Mouse (Mus musculus) layer of hippocampus, adult 18-20 months (tissue): Measurements from ENCODE around the gene Oxsm. TPM values are rescaled to one million over a fixed set of nuclear protein-coding genes. Genes with fewer than 3 reads are reported as not detected.

ENCODE experiments used
- DNase-seq, 2 experiments: peaks; one replicate each; pipeline ENCODE4 v3.0.0; 2022; ENCODE audit warnings: low spot score in 2 of 2
- long read RNA-seq: library from polyadenylated mRNA; stranded (forward); transcript quantifications from one replicate; pipeline ENCODE4 v2.0.0, GENCODE M21; 2021
- total RNA-seq, 2 experiments: library from RNA; stranded (reverse); gene quantifications; 2 replicates each; pipeline ENCODE4 v1.2.3; 2021

Gene Oxsm
- 10 to 100 TPM in 1 of 2 experiments, 1 to 10 TPM in 1; 9.5 to 11.6 TPM for total RNA-seq
- long read RNA-seq, partial matches to known transcripts = 0 of 5 reads
- long read RNA-seq, other reads (novel, unspliced or antisense) = 3 of 5 reads

DNA sequence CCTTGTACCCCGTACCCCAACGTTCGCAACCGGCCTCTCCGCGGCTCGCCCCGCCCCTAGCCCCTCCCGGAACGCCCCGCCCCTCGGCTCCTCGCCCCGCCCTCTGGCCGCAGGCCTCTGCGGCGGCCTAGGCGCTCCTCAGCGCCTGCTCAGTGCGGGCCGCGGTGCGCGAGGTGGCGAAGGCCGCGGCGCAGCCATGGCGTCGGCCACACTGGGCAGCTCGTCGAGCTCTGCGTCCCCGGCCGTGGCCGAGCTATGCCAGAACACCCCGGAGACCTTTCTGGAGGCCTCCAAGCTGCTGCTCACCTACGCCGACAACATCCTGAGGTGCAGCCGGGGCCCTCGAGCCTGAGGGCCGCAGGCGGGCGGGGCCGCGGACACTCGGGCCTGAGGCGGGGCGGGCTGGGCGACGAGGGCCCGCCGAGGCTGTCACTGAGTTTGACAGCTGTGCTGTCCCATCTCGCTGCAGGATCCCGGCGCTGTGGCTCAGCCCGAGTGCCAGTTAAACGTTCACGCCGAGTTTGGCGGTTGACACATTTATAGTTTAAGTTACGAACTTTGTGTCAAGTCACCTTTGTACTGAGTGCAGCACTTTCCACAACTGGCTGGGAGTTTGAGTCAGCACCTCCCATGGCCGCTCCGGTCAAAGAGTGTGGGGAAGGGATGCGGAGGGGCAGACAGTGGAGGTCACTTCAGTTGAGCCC is at the start of gene Oxsm, which contains the start of gene Ngly1:
TSS of gene Oxsm (minus strand) at position 638 of the 704 bp plus-strand sequence.
TSS of gene Ngly1 (plus strand) at position 110 of the 704 bp plus-strand sequence.
- DNase-seq = peak; percentile 75 to 83

DNA sequence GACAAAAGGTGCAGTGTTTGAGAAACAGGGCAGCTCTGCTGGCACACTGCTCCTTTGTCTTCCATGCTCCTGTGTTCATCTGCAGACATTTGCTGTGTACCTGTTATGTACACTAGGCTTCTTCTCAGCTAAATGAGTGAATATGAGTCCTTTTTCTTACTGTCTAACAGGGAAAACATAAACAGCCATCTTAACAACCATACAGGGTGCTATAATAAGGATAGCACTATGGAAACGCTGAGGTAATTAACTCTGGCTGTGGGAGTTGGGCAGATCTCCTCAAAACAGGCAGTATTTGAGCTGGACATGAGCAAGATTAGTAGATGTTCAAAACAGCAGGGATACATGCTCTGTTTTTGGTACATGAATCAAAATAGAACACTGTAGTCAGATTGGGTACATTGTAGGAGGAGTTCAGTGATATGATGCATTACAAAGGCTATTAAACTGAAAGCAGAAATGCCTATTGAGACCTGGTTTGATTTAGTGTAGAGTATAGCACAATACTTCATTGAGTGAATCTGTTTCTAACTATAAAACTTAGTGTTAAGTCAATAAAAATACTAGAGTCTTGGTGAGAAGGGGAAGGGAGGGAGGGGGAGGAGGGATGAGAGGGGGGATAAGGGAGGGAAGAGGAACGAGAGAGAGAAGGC is 47.3 kb upstream of the Oxsm start:
- DNase-seq = peak in 1 of 2 experiments; percentile 13

DNA sequence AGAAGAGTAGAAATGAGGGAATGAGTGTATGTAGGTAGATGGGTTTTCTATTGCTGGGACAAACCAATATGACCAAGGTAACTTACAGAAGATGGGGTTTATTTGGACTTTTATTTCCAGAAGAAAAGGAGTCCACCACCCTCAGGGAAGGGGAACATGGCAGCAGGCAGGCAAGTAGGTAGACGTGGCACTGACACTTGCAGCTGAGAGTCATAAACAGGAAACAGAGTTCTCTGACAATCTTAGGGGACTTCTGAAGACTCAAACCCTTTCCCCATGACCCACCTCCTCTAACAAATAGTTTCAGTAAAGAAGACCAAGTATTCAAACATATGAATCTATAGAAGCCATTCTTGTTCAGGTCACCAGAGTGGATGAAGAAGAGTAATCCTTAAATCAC is 44.3 kb upstream of the Oxsm start:
- no peak for DNase-seq

DNA sequence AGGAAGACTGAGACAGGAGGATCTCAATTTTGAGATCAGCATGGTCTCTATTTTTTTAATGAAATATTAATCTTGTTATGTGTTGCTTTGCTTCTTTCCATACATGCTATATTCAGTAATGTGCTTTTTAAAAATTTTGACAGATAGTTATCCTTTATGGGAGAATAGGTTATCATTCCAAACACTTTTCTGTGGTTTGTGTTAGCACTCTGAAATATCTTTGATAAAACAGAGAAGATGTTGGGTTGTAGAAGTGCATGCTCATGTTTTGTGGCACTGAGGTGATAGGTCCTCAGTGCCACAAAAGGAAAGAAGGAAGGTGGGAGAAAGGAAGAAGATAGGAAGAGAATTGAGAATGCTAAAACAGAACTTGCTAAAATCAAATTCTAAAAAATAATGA is 43.4 kb upstream of the Oxsm start:
- no peak for DNase-seq

DNA sequence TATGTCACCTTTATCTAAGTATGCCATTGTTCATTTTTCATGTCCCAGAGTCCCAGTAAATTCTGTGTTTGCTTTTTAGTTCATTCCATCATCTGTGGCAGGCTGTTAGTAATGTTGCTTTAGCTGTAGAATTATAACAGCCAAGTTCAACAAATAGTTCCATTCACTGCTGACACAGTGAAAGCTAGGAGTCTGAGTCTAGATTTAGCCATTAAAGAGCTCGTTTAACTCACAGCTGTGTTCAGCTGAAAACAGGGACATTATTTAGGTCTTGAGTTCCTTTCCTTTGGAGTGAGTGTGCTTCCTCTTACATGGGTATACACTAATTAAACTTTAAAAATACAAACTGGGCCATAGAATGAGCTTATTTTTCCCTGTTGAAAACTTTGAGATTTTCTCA is 42.8 kb upstream of the Oxsm start:
- DNase-seq = no peak

DNA sequence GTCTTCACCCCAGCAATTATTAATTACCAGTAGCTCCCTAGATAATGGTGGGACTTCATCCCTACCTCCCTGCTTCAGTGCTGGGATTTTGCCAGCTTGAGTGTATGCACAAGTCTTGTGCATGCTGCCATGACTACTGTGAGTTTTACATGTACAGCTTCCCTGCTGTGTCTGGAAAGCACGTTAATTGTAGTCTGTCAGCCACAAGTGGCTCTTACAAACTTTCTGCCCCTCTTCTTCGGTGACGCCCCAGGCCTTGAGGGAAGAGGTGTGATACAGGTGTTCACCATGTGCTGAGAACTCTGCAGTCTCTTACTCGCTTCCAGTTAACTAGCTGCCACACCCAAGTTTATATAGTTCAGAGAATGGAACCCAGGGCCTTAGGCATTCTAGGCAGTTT is 34.4 kb upstream of the Oxsm start:
- no peak for DNase-seq

DNA sequence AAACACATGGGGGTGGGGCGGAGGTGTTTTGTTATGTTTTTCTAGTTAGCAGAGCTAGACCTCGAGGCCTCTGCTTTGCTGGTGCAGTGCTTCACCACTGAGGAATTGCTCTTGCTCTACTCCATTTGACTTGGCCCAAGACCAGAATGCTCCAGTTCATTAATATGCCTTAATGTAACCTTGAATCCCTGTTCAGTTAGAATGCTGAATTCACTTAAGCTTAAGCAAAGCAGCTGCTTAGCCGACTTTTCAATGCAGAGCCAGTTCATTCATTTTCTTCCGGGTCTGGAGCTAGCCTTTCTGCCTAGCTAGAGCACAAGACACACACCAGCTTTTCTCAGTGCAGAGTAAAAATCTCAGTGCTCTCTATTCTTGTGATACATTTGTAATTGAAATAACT is 29.6 kb upstream of the Oxsm start:
- no peak for DNase-seq

DNA sequence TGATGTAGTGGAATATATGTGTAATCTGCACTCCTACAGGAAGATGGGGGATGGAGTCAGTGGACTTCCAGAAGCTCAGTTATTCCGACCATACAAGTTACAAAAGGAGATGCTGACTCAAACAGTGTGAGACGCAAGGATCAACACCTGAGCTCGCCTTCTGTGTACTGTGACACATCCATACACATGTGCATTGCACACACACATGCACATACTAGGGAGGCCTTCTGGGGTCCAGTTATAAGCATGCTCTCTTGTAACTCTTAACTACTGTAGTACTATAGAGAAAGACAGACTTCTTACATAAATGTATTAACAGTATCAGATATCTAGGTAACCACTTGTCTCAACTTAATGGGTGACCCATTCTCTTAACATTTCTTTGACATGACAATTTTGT is 24.1 kb upstream of the Oxsm start:
- no peak for DNase-seq

DNA sequence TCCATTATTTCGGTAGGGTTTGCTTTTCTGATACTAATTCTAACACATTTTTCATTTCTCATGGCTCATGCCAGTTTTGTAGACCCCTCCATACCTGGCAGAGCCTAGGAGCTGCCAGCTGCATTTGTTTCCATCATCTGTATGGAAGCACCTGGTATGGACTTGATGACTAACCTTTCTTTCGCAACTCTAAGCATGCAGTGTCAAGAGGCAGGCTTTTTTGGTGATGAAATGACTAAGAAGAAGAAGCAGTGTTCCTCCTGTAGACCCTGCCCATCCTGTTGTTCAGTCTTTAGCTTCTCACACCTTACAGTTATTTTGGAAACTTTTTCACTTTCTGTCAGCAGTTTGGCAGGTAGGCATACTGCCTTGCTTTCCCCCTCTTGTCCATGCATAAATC is 20.2 kb upstream of the Oxsm start:
- no peak for DNase-seq

DNA sequence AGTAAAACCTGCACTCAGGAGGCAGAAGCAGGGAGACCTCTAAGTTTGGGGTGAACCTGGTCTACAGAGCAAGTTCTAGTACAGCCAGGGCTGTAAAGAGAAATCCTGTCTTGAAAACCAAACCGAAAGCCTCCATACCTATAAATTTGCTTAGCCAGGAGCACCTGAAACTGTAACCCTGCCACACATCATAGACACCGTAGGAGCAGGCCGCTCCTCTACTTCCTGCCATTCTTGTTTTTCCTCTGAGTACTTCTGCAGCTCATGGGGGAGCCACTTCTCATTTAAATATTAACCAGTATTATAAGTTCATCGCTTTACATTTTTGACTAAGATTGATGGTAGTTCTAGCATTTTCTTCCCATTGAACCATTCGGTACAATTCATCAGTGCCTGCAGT is 17.4 kb upstream of the Oxsm start:
- no peak for DNase-seq

DNA sequence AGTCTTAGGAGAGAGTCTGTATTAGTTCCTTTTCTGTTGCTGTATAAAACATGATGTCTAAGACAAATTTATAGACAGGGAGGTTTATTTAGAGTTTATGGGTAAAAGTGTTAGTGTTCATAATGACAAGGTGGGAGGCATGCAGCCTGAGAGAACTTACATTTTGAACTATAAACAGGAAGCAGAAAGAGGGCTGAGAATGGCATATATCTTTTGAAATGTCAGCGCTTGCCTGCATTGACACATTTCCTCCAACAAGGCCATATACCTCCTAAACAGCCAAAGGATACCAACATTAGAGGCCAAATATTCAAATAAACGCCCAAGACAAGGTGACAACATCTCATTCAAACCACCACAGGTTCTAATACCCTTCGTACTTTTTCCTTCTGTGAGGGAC is 12.3 kb upstream of the Oxsm start:
- DNase-seq = no peak

DNA sequence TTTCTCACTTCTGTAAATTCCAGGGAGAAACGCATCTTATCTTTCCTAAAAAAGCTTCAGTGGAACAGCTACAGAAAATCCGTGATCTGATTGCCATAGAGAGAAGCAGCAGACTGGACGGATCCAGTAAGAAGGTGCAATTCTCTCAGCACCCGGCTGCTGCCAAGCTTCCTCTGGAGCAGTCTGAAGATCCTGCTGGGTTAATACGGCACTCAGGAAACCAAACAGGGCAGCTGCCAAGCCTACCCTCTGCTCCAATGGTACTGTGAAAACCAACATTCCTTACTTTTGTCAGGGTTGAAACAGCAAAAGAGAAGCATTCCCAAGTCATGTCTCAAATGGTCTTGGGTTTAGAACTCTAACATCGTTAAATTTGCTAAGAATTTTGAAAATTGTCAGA is 10.9 kb upstream of the Oxsm start:
- DNase-seq = no peak

DNA sequence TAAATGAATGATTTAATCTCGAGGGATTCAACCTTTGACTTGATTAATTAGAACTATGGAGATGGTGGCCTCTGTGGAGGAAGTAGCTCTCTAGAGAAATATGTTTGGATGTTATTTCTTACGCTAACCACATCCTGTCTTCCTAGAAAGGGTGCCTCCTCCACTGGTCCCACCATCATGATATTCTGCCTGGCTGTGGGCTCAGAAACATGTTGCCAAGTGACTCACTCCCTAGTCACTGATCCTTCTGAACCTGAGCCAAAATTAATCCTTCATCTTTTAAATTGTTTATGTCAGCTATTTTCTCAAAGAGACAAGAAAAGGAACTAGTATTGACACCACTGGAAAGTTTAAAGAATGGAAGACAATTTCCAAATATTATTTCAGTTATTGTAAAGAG is 6.6 kb upstream of the Oxsm start:
- DNase-seq = no peak

DNA sequence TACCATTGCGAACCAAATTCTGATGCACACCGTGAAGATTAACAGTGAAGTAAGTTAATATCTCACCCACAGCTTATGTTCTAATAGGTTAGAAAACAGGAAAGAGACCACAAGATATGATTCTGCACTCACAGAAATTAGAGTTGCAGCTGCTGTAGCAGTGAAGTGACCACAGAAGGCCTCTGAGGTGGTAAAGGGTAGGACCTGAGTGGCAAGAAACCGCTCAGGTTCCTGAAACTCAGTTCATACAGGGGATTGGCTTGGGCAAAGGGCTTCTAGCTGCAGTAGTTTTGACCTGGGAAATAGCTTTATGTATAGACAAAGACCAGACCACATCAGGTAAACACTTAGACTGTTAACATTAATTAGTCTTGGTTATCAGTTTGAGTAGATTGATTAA is 6.1 kb upstream of the Oxsm start:
- DNase-seq = no peak

DNA sequence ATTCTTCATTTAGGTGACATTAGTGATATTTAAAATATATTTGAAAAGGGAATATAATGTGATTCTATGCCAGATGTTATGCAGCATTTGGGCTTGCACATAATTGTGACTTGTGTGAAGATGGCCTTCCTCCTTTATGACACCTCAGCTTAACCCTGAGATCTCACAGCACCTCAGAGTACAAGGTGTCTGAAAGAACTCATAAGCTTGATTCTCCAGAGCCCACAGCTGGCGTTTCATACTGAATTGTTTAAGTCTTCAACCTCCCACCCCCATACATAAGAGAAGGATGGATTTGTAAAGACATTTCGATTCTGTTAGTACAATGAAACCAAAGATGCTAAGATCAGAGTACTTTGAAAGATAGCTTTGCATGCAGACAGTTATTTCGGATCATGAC is 491 bp upstream of the Oxsm start:
- DNase-seq = no peak

DNA sequence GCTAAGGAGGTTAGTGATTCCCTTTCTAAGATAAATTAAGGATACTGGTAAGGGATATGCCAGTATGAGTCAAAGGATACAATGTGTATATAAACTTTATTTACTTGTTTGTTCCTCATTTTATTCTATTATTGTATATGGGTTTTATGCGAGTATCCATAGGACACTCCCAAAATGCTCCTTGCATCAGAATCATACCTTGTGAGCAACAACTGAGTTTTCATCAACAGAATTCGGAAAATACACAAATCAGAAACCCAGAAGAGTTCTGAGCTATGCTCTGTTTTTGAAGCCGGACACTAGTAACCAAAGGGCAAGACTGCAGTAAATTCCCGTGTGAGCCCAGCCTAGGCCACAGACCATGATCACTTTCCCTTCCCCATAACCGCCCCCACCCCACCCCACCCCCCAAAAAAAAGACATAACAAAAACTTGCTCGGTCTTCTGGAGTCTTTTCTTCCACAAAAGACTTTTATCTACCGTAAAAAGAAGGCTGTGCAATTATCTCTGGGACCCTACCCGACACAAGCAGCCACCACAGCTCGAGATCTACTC is 928 bp downstream of the Oxsm start:
- no peak for DNase-seq

DNA sequence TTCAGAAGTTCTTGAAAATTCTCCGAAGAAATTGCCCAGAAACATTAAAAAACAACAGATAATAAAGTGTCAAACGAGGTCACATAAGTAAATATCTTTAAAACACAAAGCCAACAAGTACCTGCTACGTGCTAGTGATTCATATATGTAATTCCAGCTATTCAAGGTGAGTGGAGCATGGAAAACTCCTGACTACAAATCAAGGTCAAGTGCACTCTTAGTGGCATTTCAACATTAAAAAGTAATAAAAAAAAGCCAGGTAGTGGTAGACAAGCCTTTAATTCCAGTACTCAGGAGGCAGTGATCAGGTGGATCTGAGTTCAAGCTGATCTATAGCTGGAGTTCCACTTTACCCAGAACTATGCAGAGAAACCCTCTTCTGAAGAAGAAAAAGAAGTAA is 1.5 kb downstream of the Oxsm start:
- DNase-seq = no peak

DNA sequence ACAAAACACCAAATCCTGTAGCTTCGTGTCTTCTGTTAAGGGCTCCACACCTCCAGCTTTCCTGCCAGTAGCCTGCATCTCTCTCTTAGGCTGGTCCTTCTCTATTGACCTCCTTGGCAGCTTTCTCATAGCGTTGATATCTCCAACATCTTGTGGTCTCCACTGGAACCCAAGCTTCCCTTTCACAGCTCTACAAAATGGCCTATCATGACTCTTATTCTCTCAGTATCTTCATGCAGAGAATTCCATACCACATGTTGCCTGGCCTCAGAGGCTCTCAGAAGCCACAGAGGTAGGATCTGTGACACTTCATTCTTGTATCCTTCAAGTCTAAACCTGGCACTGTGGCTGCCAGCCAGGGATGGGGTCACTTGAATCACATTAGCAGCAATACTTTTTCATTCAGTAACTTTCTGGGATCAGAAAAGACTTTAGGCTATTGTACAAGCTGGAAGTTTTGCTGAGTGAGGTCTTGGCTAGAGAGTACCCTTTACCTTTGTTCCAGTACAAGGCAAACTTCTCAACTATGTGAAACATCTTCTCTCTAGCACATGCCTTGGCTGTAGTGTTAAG is 3.2 kb downstream of the Oxsm start:
- DNase-seq = no peak

DNA sequence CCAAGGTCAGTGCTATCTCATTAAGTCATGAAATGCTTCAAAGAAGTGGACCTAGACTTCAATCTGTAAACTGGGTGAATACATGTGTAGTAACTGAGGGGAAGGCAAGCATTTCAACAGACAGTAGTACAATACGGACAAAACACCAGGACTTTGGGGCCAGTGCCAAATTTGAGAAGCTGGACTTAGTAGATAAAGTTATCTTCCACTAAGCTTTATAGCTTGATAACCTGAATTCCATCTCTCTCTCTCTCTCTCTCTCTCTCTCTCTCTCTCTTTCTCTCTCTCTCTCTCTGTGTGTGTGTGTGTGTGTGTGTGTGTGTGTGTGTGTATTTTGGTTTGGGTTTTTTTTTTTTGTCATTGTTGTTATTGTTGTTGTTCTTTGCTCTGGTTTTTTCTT is 4.5 kb downstream of the Oxsm start:
- DNase-seq = no peak

DNA sequence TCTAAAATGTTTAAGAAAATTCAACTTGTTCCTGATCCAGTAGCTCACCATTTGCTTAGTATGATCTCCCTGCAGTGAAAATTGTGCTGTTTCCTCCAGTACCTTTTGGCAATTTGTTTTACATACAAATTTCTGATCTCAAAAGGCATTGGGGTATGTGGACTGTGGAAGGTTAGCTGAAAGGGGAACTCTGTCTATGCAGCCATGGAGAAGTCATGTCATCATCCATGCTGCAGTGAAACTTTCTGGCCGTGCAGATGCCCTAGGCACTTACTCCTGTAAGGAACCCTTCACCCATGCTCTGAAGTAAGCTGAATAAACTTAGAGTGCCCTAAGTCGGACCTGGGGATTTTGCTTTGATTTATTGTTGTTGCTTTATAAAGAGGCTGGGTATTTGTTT is 5.2 kb downstream of the Oxsm start:
- no peak for DNase-seq

DNA sequence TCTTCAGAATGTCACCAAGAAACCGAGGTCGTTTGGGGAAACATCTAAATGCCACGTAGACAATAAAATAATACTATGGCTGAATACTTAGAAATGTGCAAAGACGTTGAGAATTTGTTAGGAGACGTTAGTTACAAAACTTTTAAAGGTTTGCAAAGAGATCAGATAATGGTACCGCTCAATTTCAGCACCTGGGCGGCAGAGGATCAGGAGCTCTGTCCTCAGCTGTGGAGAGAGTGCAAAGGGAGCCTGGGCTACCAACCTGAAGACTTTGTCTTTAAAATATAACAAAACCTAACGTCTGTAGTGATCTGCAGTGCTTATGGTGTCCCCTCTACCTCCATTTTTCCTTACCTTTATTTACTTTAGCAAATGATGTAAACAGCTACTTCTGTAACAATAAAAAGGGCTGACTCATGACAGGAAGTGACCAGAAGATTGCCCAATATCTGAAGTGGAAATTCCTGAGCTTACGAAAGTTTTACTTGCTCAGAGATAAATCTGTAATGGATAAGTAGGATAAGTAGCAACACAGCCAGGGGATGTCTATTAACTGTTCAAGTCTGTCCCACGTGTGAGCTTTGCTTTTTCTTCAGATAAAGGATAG is 5.9 kb downstream of the Oxsm start:
- no peak for DNase-seq
